Mouse (Mus musculus) kidney, postnatal 25 days (tissue): ENCODE data around the gene Mfsd10.
A peak's percentile ranks its signal among the peaks of the same experiment; 100 is the strongest.
"Not testable (repeated sequence)": the region's sequence is repeated elsewhere in the genome, so short reads cannot be mapped to it uniquely, and the experiment has no call there.

ENCODE experiments used
- DNase-seq, 2 experiments: peaks; one replicate each; pipeline ENCODE4 v3.0.0; 2021; ENCODE audit warnings: mixed read lengths in 2 of 2

Mfsd10 gene

DNA sequence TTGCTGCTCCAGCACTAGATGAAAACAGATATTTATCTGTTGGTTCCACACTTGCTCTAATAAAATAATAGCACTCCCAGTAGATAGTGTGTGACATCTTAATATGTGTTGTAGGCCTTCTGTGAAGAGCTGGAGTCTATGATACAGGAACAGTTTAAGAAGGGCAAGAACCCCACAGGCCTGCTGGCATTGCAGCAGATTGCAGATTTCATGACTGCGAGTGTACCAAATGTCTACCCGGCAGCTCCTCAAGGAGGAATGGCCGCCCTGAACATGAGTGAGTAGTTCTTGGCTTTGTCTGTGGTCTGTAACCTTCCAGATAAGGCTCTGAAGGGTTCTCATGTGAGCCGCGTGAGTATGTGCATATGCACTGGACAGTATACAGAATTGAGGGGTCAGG, 32.4 kb downstream of the Mfsd10 start:
- DNase-seq = no peak

DNA sequence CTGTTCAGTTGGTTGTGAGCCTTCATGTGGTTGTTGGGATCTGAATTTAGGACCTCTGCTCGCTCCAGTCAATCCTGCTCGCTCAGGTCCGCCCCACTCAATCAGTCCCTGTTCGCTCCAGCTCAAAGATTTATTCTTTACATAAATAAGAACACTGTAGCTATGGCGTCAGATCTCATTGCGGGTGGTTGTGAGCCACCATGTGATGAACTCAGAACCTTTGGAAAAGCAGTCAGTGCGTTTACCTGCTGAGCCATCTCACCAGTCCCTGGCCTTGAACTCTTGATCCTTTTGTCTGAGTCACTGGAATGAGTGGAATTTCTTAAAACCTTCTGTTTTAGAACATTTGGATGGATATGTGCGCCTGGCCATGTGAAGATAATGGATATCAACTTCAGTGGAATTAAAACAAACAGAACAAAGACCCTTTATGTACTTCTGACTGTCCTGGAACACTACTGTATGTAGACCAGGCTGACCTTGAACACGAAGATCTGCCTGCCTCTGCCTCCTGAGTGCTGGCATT, 43.7 kb downstream of the Mfsd10 start:
- no peak for DNase-seq

DNA sequence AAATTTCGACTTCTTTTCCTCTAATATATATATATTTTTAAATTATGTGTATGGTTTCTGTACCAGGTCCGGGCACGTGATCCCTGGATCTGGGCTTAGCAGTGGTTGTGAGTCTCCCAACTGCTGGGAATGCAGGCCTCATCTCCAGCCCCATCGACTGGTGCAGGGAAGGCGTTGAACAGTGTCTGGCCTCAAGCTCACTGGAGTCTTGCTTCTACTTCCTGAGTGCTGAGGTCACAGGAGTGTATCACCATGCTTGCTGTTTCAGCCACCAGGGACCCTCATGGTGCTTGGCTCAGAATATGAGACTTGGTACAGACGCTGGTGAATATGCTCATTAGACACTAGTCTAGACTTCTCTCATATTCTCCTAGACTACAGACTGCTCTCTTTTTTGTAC, 44.3 kb downstream of the Mfsd10 start:
- DNase-seq = no peak

DNA sequence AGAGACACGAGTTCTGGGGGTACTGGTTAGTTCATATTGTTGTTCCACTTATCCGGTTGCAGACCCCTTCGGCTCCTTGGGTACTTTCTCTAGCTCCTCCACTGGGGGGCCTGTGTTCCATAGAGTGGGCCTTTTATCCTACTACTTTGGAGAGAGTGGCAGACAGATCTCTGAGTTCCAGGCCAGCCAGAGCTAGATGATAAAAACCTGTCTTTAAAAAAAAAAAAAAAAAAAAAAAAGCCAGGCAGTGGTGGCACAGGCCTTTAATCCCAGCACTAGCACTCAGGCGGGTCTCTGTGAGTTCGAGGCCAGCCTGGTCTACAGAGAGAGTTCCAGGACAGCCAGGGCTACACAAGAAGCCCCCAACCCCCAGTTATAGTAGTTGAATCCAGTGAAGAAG, 44.8 kb downstream of the Mfsd10 start:
- not testable (repeated sequence) for DNase-seq

DNA sequence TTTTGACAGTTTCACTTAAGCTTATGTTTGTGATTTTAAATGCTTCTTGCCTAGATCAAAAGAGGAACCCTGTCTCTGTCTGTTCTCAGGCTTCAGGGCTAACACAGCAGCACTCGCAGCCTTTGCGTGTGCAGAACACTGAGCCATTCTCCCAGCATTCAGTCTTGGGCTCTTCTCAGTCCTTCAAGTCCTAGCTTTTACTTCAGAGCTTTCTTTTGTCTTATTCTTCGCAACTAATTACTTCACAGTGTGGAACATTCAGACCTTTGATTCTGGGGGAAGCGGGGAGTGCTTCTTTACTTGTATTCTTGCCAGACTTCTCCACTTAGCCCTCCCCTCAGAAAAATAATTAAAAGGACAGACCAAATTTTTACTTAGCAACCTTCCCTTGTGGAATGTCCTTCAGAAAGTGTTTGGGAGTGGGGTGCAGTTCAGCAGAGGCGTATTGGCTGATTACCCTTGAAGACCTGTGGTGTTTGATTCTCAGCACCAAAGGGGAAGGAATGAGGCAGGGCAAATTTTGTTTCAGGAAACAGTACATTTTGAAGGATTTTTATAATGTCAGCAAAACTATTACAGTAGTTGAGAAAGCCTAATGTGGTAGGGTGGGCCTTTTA, 45.5 kb downstream of the Mfsd10 start:
- no peak for DNase-seq

DNA sequence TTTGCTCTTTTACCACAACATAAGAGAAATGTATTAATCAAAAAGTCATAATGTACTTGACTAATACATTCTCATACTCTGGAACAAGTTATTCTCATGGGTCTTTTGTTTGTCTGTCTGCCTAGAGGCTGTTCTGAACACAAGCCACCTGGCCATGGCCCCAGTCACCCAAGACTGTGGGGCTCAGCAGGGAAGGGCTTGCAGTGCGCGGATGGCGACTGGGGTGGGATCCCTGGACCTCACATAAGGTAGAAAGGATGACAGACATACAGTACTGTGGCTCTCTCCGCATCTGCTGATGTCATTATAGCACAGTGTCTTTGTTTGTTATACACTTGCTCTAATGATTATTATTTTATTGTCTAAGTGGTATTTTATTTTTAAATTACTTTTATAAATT, 46.3 kb downstream of the Mfsd10 start:
- DNase-seq = no peak

DNA sequence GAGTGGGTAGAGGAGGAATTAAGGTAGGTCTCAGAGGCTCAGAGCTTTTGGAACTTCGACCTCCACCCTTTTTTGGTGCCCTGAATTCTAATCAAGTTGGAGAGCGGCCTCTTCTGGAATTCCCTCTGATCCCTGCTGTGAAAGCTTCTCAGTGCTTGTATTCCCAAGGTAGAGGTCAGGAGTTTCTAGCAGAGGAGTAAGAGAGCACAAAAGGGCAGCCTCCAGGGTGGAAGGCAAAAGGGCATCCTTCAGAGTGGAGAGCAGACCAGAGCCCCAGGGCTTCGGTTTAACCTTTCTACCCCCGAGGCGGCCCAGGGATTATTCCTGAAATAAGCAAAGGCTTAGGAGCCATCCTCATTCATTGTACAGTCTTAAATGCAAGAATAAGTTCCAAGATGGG, 47.0 kb downstream of the Mfsd10 start:
- peak; percentile 46 to 77 for DNase-seq

DNA sequence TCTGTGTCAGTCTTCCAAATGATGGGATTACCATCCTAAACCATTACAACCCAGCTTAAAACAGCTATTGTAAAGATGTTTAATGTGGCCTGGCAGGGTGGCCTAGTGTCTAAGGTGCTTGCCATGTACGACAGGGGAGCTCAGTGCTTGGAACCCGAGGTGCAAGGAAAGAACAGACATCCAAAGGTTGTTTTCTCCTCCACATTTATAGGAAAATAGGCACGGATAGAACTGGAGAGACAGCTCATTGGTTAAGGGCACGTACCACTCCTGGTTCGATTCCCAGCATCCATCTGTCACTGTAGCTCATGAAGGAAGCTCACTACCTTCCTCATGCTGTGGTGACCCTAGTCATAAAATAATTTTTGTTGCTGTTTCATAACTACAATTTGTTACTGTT, 49.1 kb downstream of the Mfsd10 start:
- DNase-seq = no peak

DNA sequence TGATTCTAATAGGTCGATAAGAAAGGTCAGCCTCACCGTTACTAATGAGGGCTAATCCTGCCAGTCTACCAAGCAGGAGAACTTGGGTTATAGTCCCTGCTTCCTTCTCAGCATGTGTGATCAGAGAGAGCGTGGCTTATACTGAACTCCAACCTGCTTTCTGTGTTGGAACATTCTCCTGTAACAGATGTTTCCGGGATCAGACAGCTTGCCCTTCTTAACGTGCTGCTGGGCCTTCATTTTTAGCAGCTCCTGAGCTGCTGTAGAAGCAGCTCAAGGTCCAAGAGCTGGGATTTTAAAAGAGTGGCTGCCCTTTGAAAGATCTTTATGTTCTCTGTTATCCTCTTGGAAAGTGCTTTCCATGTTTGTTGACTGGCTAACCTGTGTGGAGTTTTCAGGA, 51.8 kb downstream of the Mfsd10 start:
- no peak for DNase-seq
